Mouse (Mus musculus): ENCODE results near the gene Tbc1d30.

The Tbc1d30 gene

GRCm38 (mm10) chr10:121262206-121262605 is 88.9 kb downstream of the Tbc1d30 start:
- no peak for DNase-seq

DNA sequence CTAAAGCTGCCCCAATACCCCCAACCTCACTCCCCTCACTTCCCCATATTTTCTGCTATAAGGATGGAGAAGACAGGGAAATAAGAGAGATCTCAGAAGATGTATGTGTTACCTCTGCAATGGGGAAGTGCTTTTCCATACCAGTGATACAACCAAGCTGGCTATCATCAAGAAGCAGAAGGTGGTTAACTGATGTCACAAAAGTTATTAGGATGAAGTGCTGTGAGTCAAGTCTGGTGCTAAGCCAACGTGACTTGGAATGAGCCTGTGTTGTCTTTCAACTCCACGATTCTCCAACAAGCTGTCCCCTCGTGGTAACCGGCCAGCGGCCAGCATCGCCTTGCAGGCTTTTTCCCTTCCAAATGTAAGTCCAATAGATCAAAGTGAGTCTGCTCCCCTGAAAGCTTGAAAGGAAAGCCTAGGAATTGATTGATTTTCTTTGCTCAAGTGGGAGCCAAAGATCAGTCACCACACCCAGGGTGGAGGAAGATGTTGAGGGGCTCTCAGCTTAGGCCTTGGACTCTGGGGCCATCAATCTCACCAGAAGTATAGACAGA is 90.0 kb downstream of the Tbc1d30 start:
- DNase-seq = no peak

- DNase-seq = peak; percentile 47
These were observed 94.8 kb downstream of the Tbc1d30 start for GRCm38 (mm10) chr10:121256115-121256825.

DNA sequence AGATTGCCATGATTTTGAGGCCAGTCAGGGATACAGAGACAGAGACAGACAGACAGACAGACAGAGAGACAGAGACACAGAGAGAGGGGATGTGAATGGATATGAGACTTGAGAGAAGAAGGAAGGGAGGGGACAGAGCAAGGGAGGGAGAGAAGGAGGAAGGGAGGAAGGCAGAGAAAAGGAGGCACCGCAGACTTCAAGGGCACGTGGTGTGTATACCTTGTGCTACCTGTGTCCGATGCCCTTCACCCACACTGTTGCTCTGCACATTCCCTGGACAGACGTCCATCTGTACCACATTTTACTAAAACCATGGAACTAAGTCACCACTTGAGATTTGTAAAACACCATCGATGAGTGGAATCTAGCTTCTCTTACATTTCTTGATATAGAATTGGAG is 95.6 kb downstream of the Tbc1d30 start:
- DNase-seq = no peak

GRCm38 (mm10) chr10:121254343-121254742 is 96.7 kb downstream of the Tbc1d30 start:
- no peak for DNase-seq

DNA sequence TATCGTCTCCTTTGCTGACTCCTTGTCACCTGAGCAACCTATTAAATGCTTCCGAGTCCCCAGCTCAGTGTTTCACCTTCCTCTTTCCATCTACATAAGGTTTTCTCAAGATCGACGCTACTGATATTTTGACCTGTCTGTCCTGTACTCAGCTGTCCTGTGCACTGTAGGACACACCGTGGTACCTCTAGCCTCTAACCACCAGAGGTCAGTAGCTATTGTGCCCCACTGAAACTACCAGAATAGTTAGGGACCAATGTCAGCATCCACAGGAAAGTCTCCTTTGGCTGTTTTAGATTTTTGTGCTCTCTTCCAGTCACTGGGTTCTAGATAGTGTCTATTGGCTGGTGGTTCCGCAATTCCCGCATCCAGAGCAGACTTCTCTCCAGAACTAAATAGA is 98.3 kb downstream of the Tbc1d30 start:
- DNase-seq = no peak

GRCm38 (mm10) chr10:121251191-121251590 is 99.9 kb downstream of the Tbc1d30 start:
- no peak for DNase-seq

- no peak for DNase-seq
These were observed 101.3 kb downstream of the Tbc1d30 start for GRCm38 (mm10) chr10:121249820-121250219.

DNA sequence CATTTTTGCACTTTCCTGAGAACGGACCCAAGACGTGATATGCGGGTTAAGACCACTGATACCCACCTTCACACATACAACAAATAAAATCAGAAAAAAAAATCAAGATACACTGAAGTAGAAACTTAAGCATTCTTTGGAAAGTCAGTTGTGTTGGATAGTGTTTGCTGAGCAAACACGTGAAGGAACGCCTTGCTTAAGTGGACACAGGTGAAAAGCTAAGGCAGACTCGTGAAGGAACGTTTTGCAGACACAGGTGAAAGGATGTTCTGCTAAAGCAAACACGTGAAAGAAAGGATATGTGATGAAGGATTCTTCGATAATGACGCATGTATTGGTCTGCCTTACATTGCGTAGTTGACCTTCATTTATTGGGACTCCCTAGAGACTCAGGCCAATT is 103.5 kb downstream of the Tbc1d30 start:
- DNase-seq = no peak

DNA sequence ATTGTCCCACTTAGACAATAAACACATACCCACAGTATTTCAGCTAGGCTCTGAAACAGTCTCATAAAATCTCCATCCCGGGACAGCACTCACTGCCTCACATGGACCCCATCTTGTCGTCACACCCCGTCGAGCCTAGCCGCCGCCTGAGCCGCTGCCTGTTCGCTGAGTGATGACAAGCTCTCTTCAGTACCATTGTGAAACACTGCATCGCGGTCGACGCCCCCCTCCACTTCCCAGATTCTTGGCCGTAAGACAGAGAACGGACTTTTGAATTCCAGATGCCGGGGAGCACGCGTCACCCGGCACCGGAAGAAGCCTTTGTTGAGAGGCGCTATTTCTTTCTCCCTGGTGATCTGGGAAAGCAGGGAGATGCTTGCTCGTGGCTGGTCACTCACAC is 104.1 kb downstream of the Tbc1d30 start:
- DNase-seq = no peak

GRCm38 (mm10) chr10:121243373-121244207 is 107.5 kb downstream of the Tbc1d30 start:
- DNase-seq = no peak

DNA sequence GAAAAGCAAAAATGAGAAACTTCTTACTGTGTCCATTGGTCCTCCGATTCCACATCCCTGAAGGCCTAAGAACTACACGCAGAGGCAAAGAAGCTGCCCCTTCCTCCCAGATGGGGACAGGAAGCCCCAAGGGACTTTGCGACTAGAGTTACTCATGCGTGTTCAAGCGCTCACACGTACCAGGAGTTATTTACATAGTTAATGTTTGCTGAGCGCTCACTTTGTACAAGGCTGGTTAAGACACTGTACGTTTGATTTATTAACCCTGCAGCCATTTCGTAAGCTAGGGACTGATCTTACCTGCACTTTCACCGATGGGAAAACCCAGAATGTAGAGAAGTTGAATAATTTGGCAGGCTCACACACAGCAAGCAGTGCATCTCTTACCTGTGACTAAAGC is 108.5 kb downstream of the Tbc1d30 start:
- DNase-seq = no peak

DNA sequence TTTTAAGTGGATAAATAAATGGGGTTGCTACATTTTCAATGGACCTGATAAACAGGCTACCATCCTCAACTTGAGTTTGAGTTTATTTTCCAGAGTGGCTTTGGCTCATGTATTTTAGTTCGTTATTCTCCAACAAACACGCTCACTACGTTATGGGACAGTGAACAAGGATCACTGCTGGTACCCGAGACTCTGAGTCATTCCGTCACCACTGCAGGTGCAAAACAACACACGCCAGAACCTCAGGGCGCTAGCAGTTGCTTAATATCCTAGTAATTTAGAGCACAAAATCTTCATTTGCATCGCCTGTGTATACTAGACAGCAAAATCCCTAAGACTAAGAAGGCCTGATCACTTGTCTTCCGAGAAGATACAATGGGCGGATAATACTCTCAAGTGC is 112.0 kb downstream of the Tbc1d30 start:
- no peak for DNase-seq

GRCm38 (mm10) chr10:121238551-121238950 is 112.5 kb downstream of the Tbc1d30 start:
- DNase-seq = no peak

DNA sequence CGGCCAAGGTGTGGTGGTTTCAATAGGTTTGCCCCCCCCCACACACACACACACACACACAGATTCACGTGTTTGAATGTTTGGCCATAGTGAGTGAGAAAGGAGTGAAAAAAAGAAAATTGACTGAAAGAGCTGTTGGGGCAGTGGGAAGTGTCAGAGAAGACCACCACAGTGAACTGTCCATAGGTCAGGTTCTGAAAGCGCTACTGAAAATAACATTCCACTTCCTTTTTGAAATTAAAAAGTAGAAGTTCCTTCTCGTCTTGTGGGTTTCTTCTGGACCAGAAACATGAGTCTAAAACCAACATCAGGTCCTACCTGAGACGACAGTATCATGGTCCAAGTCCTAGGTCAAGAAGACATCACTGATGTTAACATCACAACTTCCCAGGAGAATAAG is 113.7 kb downstream of the Tbc1d30 start:
- DNase-seq = no peak

GRCm38 (mm10) chr10:121235167-121235824 is 115.8 kb downstream of the Tbc1d30 start:
- no peak for DNase-seq

GRCm38 (mm10) chr10:121234476-121234875 is 116.6 kb downstream of the Tbc1d30 start:
- no peak for DNase-seq

DNA sequence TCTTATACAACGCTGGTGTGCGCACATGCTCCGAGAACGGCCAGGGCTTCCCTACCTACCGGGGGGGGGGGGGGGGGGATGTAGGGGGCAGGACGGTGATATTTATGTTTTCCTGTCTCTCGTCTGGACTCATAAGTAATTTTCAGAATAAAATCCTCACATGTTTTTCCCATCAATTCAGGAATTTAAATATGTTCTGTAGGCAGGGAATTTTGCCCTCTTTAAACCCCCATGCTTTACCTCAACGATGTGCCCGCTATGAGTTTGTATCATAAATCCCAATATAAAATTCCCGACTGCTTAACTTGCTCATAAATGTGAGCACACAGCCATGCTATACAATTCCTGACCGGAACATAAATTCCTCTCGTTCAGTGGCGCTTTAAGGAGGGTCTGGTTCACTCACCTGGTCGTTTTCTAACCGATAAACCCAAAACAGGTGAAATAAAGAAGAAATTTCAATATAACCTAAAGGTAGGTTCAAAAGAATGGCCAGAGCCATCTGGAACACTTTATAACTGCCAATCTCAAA is 122.6 kb downstream of the Tbc1d30 start:
- DNase-seq = no peak

DNA sequence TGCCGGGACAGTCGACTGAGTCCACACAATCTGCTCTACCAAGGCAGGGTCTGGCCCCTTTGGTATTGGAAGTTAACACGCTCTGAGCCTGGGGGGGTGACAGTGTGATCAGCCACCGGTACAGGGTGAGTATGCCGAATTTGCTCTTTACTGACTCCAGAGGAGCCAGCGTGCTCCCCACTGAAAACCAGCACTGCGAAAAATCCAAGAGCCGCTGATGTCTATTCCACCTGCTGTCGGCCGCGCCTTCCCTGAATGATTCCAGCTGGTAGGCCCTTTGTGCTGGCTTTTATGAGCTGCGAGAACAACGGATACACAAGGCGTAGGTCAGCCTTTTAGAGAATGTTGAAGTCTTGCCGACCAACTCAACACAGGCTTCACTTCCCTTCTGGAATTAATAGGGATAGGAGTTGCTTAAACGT is 123.1 kb downstream of the Tbc1d30 start:
- no peak for DNase-seq

GRCm38 (mm10) chr10:121227403-121227802 is 123.7 kb downstream of the Tbc1d30 start:
- DNase-seq = no peak

GRCm38 (mm10) chr10:121225636-121226035 is 125.4 kb downstream of the Tbc1d30 start:
- DNase-seq = no peak

GRCm38 (mm10) chr10:121222881-121223280 is 128.2 kb downstream of the Tbc1d30 start:
- DNase-seq = no peak

- no peak for DNase-seq
These were observed 132.5 kb downstream of the Tbc1d30 start for GRCm38 (mm10) chr10:121218616-121219015.
